Mouse (Mus musculus): ENCODE measurements around the gene Lipn. TPM values are rescaled to one million over a fixed set of nuclear protein-coding genes. Genes with fewer than 3 reads are reported as not detected.

Gene Lipn
- not detected for total RNA-seq (2022)

- no peak for DNase-seq (ENCODE audit: low spot score in 2 of 2)
Measured at GRCm38 (mm10) chr19:34066779-34067472, at the start of gene Lipn. TSS of gene Lipn (plus strand) at chr19:34067358.

- DNase-seq (ENCODE audit: low spot score in 2 of 2) = no peak
Measured at GRCm38 (mm10) chr19:34021440-34022172, 45.6 kb upstream of the Lipn start.

GRCm38 (mm10) chr19:34022759-34023158, 44.4 kb upstream of the Lipn start:
- DNase-seq (ENCODE audit: low spot score in 2 of 2) = no peak

GRCm38 (mm10) chr19:34039731-34040130, 27.4 kb upstream of the Lipn start:
- no peak for DNase-seq (ENCODE audit: low spot score in 2 of 2)

DNA sequence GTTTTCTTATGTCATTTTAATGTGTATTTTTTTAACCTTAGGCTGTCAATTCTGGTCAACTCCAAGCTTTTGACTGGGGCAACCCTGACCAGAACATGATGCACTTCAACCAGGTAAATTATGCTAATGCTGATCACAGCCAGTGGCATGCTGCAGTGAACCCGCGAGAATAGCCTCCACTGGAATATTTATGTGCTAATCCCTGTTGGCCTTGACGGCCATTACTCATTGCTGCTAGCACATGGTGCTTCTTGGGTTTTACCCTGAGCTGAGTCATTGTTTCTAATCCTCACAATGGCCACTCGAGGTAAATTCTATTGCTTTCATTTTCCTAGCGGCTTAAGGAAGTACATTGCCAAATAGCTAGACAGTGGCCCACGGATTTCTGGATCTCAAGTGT, 24.1 kb upstream of the Lipn start:
- DNase-seq (ENCODE audit: low spot score in 2 of 2) = no peak

- DNase-seq (ENCODE audit: low spot score in 2 of 2) = no peak
Measured at GRCm38 (mm10) chr19:34049371-34050039, 17.7 kb upstream of the Lipn start.

- DNase-seq (ENCODE audit: low spot score in 2 of 2) = no peak
Measured at GRCm38 (mm10) chr19:34051502-34051901, 15.7 kb upstream of the Lipn start.

DNA sequence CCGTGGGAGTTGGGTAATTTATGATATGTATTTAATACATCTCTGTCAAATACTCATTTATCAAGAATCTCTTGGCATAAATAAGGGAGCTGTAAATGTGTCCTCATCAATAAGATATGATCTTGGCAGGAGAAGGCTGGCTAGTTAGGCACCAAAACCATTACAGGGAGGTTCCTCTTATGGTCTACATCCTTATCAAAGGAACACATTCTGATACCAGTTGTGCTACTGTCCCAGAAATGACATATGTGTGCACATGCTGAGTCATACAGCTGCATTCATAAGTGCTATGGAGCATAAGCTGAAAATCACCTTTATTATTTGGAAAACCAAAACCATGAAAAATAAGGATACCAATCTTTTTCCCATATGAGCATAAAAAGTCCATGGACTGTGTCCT, 3.6 kb upstream of the Lipn start:
- no peak for DNase-seq (ENCODE audit: low spot score in 2 of 2)

DNA sequence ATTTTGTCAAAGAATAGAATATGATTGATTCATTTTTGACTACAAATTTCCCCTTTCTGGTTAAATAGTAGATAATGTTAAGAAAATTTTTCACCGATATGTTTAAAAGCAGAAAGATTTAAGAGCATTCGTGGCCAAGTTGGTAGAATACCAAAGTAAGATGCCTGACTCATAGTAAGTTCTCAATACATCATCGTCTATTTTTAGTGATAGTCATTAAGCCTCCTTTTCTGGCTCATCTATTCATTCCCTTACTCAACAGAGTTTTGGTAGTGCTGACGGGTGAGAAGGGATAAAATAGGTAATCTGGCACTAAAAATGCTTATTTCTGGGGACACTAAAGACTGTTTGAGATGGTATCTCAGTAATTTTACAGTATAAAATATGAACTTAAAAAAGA, 3.1 kb upstream of the Lipn start:
- DNase-seq (ENCODE audit: low spot score in 2 of 2) = no peak

DNA sequence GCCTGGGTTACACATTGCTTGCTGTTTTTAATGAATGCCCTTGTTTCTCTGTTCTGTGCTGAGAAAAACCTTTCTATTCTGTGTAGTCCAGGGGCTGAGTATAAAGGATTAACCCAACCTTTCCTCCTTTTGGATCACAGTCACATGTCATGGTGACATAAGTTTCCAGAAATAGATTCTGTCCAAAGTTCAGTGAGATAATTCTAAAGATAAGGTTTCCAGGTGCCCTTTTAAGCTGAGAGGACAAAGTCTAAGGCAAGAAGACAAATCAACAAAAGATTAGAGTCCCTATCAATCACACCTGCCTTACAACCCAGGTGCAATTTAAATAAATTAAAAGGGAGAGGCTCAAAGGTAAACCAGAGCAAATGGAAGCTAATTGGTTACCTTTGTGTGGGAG, 7.1 kb downstream of the Lipn start:
- DNase-seq (ENCODE audit: low spot score in 2 of 2) = no peak

- no peak for DNase-seq (ENCODE audit: low spot score in 2 of 2)
Measured at GRCm38 (mm10) chr19:34078130-34078529, 11.0 kb downstream of the Lipn start.

DNA sequence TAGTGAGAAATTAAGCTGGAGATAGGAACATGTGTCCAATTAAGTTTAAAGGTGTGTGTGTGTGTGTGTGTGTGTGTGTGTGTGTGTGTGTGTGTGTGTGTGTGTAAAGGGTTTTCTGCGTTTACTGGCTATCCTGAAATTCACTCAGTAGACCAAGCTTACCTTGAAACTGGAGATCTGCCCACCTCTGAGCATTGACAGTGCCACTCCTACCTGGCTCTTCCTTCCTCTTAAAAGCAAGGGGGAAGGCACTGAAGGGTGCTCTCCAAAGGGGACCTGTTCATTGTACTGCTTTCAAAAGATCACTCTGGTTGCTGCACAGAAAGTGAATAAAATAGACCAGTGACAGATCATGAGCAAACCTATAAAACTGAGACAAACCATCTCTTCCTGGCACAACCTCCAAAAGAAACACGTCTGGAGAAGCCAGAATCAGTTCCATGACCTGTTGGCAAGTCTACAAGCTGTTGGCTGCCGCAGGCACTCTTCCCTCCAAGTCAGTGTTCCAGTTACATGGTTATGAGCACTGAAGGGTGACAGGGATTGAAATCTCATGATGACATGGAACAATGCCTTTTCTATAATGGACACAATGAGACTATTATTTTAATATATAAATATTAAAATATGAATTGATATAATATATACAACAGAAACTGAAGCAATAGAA, 22.0 kb downstream of the Lipn start:
- DNase-seq (ENCODE audit: low spot score in 2 of 2) = no peak

DNA sequence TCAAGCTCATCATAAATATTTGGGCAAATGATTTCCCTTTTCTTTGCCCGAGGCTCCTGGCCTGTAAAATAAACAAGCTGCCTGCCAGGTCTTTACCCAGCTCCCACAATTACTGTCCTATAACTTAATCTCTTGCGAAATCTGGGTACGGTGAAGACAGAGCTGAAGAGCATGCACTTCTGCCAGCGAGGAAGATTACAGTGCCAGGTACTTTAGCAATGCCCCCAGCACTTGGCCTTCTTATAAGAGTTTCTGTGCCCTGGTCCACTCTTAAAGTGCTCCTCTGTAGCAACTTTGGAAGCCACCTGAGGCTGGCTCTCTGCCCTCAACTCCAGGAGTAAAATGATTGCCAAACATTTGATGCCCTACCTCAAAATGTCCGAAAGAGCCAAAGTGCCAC, 28.2 kb downstream of the Lipn start:
- no peak for DNase-seq (ENCODE audit: low spot score in 2 of 2)

GRCm38 (mm10) chr19:34096228-34096627, 29.1 kb downstream of the Lipn start:
- DNase-seq (ENCODE audit: low spot score in 2 of 2) = no peak

GRCm38 (mm10) chr19:34100633-34101032, 33.5 kb downstream of the Lipn start, which contains the start of gene Lipm:
TSS of gene Lipm (plus strand) at chr19:34100933.
- no peak for DNase-seq (ENCODE audit: low spot score in 2 of 2)

DNA sequence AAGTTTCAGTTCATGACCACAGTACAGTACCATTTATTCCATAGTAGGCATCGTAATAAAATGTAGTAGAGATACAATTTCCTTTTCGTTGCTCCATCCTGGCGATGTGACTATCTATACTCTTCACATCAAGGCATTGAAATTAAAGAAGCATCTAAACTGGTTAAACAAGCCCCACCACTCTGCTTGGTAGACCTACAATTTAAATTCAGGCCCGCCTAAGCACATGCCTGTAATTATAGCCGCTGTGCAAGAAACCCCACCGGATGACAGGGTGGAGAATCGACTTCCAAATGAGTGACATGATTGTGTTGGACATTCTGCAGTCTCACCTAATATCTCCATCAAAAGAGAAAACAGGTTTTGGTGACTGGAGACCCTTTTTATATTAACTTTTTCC, 34.7 kb downstream of the Lipn start:
- DNase-seq (ENCODE audit: low spot score in 2 of 2) = no peak

GRCm38 (mm10) chr19:34104841-34105240, 37.7 kb downstream of the Lipn start:
- DNase-seq (ENCODE audit: low spot score in 2 of 2) = no peak

DNA sequence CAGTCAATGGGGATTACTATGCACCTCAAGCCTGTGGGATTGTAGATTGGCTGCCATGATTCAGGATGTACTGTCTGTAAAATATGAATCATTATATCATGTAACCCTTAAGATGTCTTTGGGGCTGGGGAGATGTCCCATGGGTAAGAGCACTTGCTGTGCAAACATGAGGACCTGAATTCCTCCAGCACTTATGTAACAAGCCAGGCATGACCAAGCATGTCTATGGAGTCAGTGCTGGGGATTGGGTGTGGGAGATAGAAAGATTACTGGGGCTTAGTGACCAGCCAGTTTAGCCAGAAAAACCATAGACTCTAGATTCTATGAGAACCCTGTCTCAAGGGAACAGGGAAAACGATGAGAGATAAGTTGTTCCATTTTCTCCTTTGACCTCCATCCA, 51.9 kb downstream of the Lipn start:
- no peak for DNase-seq (ENCODE audit: low spot score in 2 of 2)

DNA sequence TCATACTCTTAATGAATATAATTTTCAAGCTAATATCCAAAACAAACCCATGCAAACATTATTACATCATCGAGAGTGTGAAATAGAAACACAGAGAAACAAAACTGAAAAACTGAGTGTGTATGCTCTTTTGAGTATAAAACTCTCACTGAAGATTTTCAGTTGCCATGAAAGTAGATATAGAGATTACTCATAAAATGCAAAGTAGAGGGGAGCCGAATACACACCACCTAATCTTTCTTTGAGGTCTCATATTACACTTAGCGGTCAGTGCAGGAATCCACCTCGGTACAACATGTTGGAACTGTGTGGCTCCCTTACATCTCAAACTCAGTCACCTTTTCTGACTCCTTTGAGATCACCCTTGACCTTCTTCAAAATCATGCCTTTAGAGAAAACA, 52.5 kb downstream of the Lipn start:
- no peak for DNase-seq (ENCODE audit: low spot score in 2 of 2)

DNA sequence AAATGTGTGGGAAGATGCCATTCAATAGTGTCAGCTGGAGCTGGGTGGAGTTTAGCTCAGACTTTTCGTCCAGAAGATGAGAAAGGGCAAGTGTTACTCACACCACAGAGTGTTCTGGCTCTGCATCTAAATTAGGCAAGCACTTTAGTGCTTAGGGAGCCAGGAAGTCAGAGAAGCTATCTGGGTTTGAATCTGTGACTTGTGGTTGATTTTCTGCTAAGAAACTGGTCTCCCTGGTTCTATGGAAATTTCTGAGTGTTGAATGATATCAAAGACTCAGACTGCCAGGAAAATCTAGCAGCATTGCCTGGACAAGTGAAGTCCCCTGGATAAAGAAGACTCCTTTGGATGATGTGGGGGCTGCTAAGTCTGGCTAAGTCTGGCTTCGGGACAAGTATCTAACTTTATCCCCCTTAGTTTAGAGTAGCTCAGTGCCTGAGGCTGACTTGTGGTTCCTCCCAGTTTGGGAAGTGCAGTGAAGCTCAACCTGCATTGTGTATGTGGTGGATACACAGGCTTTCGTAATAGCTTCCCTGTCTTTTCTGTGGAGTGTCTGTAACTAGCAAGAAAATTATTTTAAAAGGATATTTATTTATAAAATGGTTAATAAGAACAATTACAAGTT, 53.1 kb downstream of the Lipn start:
- no peak for DNase-seq (ENCODE audit: low spot score in 2 of 2)

Data from gastrocnemius, adult 8-10 months (tissue).